Mouse (Mus musculus) adrenal gland, postnatal 14 days (tissue): ENCODE data around the gene Birc5. TPM values are rescaled to one million over a fixed set of nuclear protein-coding genes. Genes with fewer than 3 reads are reported as not detected.

Experiments used
- DNase-seq: peaks from one replicate; pipeline ENCODE4 v3.0.0; 2021; ENCODE audit warnings: mixed read lengths
- total RNA-seq: library from RNA; stranded (reverse); gene quantifications from 2 replicates; pipeline ENCODE4 v1.2.3, GENCODE M21; 2021

Birc5 gene
- total RNA-seq, 1 experiment from 2014 or later: 22.6 TPM

DNA sequence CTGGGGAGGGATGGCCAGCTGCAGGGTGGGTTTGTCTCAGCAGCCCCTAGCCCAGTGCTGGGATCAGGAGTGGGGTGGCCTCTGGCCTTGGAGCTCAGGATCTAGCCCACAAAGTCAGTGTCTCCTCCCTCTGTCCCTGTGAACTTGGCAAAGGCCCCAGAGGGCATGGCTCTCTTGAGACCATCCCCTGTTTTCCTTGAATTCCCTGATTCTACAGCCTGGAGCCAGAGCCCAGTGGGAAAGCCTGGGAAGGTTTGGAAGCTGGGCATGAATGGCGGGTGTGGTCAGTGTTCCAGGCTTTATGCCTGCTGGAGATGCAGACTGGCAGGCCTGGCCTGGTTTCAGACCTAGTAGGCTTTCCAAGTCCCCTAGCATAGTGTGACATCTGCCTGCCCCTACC lies 33.2 kb downstream of the Birc5 start:
- DNase-seq: peak; percentile 56

- DNase-seq: no peak
Measured at GRCm38 (mm10) chr11:117886000-117886399, 36.9 kb downstream of the Birc5 start.

- no peak for DNase-seq
Measured at GRCm38 (mm10) chr11:117888168-117888852, 39.3 kb downstream of the Birc5 start.

DNA sequence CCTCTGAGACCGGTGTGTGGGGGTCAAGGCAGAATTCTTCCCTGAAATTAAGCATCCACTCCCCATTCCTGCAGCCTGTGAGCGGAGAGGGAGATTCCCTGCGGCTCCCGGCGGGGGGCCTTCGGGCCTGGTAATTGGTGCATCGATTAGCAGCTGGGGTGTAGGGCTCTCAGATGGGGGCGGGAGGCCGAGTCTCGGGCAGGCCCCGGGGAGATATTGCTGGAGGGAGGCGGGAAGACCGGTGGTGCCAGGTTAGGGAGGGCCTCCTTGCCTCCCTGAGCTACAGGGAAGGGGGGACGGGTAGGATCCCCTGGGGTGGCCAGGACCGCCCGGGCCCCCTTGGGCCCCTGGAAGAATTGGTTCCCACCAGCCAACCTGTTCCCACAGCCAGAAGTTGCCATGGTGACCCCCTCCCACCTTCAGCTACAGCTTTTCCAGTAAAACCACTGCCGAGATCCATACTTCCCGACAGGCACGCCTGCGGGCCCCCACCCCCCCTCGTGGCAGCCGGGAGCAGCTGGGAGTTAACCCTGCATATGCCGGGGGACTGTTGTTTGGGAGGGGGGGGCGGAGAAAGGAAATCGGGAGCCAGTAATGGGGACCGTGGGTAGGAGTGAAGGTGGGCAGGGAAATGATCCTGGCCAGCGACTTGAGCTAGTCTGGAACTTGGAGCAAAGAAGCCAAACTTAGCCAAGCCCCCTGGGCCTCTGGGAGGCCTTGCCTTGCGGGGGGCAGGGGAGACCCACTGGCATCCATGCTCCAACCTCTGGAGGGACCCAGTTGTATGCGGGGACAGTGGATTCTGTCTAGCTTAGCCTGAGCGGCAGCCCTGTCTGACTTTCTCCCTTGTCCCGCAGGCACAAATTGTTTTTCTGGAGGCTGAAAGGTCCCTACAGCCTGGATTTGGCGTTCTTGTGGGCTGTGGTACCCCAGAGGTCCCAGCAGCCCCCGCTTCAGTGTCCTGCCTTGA lies 40.1 kb downstream of the Birc5 start:
- no peak for DNase-seq

DNA sequence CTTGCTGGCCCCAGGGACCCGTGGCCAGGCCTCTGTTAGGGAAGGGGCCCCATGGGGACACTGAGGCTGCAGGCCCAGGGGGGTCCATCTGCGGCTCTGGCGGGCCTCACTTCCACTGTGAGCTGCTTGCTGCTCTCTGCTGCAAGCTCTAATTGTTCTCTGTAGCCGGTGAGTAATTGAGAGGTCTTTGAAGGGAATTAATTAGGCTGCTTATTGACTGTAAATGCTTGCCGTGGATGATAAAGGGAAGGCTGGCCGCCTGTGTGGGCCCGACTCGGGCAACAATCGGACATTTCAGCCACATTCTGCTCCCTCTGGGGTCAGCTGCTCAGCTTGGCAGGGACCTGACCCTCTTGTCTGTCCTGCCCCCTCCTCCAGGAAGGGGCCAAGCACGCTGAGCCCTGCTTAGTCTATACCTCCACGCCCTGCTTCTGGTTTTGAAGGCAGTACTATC lies 40.9 kb downstream of the Birc5 start:
- no peak for DNase-seq

DNA sequence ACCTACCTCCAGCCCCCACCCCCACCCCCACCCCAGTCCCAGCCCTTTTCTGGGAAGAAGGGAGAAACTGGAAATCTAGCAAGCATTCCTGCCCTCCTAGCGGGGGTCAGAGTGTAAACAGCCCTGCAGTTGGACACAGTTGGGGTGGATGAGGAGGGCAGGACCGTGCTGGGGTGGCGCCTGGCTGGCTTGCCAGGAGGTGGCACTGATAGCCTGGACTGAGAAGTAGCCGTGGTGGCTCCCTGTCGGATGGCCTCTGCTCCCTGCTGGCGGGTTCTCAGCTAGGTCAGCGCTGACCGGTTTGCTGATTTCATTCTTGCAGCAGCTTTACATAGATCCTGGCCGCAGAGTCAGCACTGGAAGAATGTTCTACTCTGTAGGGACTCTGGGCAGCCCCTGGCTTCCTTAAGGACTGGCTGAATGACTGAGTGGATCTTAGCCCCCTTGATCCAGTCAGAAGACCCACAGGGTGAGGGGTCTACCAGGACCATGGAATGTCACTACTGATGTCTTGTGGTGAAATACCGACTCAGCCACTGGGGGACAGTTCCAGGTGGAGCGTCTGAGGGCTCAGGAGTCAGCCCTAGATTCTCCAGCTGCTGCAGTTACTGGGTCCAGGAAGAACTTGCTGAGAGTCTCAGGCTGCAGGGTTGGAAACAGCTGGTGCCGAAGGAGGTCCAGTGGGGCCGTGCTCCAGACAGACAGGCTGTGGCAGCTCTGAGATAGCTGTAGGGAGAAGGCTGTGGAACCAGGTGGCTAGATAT lies 41.6 kb downstream of the Birc5 start:
- peak; percentile 52 for DNase-seq

DNA sequence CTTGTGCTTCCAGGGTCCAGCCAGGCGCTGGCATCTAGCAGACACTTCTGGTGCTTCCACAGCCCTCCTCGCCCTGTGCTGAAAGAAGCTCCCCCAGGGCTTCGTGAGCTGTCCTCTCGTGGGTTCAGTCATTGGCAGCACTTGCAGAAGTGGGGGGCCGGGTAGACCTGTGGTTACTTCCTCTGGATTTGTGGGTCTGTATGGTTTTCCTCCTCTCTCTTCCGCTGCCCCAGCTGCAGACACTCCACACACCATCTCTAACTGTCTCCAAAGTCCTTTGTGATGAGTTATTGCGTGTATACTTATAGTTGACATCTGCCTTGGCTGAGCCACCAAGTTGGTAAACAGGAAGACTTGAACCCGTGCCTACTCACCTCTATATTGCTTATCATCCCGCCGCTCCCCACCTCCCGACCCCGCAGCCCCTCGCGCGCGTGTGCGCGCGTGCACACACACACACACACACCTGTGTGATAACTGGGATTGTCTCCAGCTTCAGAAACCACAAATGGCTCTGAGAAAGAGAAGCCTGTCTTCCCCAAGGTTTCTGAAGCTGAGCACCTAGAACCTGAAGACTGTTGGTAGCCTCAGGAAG lies 42.6 kb downstream of the Birc5 start:
- no peak for DNase-seq

DNA sequence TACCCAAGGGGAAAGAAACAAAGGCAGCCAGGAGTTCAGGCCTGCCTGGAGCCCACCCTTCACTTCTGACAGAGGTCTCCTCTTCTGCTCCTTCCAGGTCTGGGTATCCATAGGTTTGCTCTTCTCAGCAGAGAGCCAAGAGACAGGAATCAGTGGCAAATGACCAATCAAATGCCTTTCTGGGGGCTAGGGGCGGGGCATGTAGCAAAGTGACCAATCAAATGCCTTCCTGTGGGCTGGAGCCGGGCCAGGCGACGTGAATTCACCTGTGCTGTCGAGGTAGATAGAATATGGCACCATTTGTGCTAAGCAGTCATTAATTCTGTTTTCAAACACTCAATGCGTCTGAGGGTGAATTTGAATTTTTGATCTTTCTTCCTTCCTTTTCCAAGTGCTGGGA lies 43.1 kb downstream of the Birc5 start:
- peak; percentile 42 for DNase-seq

DNA sequence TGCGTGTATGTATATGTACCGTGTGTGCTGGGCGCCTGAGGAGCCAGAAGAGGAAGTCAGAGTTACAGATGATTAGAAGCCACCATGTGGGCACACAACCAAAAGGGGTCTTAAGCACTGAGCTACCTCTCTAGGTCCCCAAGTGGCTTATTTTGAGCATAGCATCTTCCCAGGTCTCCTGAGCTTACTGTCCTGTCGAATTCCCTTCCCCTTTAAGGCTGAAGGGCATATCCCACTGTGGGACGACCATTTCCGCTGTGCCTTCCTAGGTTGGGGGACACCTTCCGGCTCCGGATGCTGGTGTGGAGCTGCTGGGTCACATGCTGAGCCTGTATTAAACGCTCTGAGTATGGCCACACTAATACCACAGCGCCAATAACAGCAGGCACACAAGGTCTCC lies 45.6 kb downstream of the Birc5 start:
- DNase-seq: no peak

- DNase-seq: no peak
Measured at GRCm38 (mm10) chr11:117896533-117896932, 47.5 kb downstream of the Birc5 start.

GRCm38 (mm10) chr11:117902282-117902681 lies 53.2 kb downstream of the Birc5 start:
- no peak for DNase-seq

DNA sequence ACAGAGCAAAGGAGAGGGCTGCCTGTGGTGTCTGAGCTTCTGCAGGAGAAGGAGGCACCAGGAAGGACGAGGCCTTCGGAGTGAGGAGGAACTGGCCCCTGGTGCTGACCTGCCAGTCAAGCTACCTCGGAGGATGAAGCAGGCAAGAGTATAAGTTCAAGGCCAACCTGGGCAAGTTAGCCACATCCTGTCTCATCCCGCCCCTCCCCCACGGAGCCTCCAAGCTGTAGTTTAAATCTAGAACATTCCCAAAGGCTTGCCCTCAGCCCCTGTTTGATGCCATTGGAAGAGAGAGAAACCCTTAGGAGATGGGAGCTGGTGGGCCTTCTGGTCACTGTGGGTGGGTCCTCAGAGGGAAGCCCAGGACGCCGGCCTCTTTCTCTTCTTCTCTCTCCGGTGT lies 55.4 kb downstream of the Birc5 start:
- DNase-seq: no peak

Other genes starting within 250 kb of the Birc5 start
- 22.7 and 29.5 TPM in 2 replicates for gene Tnrc6c, start 195.0 kb upstream of the Birc5 start, total RNA-seq
- 5.3 and 8.3 TPM in 2 replicates for gene Tmc8, start 67.2 kb upstream of the Birc5 start, total RNA-seq
- 35.1 and 35.7 TPM in 2 replicates for gene Tmc6, start 67.1 kb upstream of the Birc5 start, total RNA-seq
- 0.44 TPM in 1 of 2 replicates, not detected in the other for gene 6030468B19Rik, start 51.6 kb upstream of the Birc5 start, total RNA-seq
- 0.83 and 0.93 TPM in 2 replicates for gene Gm20708, start 39.6 kb upstream of the Birc5 start, total RNA-seq
- 62.6 and 73.8 TPM in 2 replicates for gene Syngr2, start 39.6 kb upstream of the Birc5 start, total RNA-seq
- 7.5 and 16.4 TPM in 2 replicates for gene Afmid, start 23.3 kb upstream of the Birc5 start, total RNA-seq
- 29.1 and 34.8 TPM in 2 replicates for gene Tk1, start 23.2 kb upstream of the Birc5 start, total RNA-seq
- not detected in 2 replicates for gene Tmem235, start 11.5 kb downstream of the Birc5 start, total RNA-seq
- gene Tha1, start 24.2 kb downstream of the Birc5 start, total RNA-seq: 11.5 and 12.3 TPM in 2 replicates
- 4.8 and 6.5 TPM in 2 replicates for gene Socs3, start 120.8 kb downstream of the Birc5 start, total RNA-seq
- 32.9 and 39.2 TPM in 2 replicates for gene Pgs1, start 137.0 kb downstream of the Birc5 start, total RNA-seq